Mouse (Mus musculus) bone marrow, adult 2 months (tissue): ENCODE results near the gene Cybrd1. TPM values are rescaled to one million over a fixed set of nuclear protein-coding genes. Genes with fewer than 3 reads are reported as not detected.

Experiments used
- H3K27ac ChIP-seq: fragments of 200-500 bp; 2 replicates; pipeline ENCODE4 v1.5.1; 2012; ENCODE audit warnings: low read depth, mild to moderate bottlenecking, control low read depth, inconsistent platforms, low read length; ENCODE audit not compliant: control insufficient read depth, poor library complexity, insufficient read depth
- H3K4me1 ChIP-seq: fragments of 200-500 bp; 2 replicates; pipeline ENCODE4 v1.6.1; 2011; ENCODE audit warnings: low read length; ENCODE audit not compliant: control insufficient read depth, insufficient read depth
- H3K4me3 ChIP-seq: fragments of 200-500 bp; replicated peaks from 2 replicates; pipeline ENCODE3; 2011; ENCODE audit warnings: mild to moderate bottlenecking, low read depth, low read length, control low read depth; ENCODE audit not compliant: control insufficient read depth
- CTCF ChIP-seq: fragments of 200-500 bp; IDR thresholded peaks from 2 replicates; pipeline ENCODE4 v1.5.1; 2011; ENCODE audit warnings: low read length, control low read depth; ENCODE audit not compliant: control insufficient read depth, insufficient read depth
- POLR2A ChIP-seq: fragments of 200-500 bp; IDR thresholded peaks from 2 replicates; pipeline ENCODE4 v1.6.1; 2011; ENCODE audit warnings: low read depth, mild to moderate bottlenecking, control low read depth, low read length, borderline replicate concordance; ENCODE audit not compliant: control insufficient read depth
- WGBS: fragments of 180-500 bp; shearing (Covaris S2); methylation state at CpG from one replicate; pipeline ENCODE4 v1.1.7; 2018; 5-methylcytosine and 5-hydroxymethylcytosine counted together
- polyA plus RNA-seq: library from polyadenylated mRNA; stranded (reverse); fragments of >200 nt; gene quantifications from 2 replicates; pipeline ENCODE4 v1.2.4, GENCODE M21; 2011; ENCODE audit warnings: low replicate concordance; ENCODE audit not compliant: missing spikeins, insufficient read depth, insufficient read length

Gene Cybrd1
- polyA plus RNA-seq = not detected in 2 replicates

DNA sequence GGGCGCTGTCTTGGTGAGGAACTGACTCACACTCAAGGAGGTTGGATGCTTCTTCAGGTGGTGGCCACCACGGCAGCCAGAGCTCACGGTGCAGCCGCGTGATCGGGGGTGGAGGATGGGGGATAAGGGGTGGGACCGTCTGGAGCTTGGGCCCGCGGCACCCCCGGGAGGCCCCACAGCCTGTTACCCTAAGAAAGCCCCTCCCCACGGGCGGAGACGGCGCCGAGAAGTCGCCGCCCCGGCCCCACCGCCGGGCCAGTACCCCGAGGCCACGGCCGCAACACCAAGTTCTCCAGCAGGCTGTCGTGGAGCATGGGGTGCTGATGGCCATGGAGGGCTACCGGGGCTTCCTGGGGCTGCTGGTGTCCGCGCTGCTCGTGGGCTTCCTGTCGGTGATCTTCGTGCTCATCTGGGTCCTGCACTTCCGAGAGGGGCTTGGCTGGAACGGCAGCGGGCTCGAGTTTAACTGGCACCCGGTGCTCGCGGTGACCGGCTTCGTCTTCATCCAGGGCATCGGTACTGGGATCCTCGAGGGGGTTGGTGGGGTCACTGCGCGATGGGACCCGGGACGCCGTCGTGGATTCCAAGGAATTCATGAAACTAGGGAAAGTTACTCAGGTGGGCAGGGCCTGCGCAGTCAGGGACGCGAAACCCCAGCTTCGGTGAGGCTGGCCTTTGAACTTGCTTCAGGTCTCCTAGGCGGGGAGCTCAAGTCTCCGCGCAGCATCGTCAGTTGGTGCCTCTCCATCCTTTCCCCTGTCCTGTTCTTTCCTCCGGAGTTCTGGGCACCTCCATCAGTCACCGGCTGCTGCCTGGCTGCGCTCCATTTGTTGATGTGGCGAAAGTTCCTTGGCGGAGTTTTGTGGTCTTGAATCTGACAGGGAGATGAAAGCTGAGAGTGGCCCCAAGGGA, at the start of gene Cybrd1:
Gene Cybrd1, plus strand, starts transcription at position 127 of the 912 bp plus-strand sequence.
- no peak for TF ChIP-seq POLR2A
- no peak for TF ChIP-seq CTCF

DNA sequence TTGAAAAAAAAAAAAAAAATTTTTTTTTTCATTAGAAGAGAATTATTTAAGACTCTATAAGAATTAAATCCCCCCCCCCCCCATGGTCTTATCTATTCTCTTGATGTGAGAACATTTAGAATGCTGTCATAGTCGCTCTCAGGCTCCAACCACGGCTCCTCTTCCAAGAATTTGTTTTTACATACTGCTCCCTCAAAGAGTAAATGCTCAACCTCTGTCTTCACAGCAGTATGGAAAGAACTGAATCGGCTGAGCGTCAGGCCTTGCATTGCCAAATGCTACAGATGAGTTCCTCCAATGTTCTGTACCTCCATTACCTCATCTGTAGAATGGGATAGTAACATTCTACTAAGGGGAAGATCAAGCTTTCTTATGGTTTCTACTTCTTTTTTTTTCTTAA, 46.1 kb upstream of the Cybrd1 start:
- no peak for TF ChIP-seq POLR2A
- no peak for TF ChIP-seq CTCF
- 86% methylated on average over 4 of the region's 4 CpGs for WGBS
- H3K4me3 ChIP-seq = no peak overlapping the region

More for the DNA sequence above, at the start of gene Cybrd1:
- Histone ChIP-seq H3K4me3 (no peak within 1 kb of the TSS), H3K27ac (no peak within 1 kb of the TSS), H3K4me1 (no peaks in the 10 kb centered on the region)
- 3% methylated on average over 60 of the region's 60 CpGs for WGBS

DNA sequence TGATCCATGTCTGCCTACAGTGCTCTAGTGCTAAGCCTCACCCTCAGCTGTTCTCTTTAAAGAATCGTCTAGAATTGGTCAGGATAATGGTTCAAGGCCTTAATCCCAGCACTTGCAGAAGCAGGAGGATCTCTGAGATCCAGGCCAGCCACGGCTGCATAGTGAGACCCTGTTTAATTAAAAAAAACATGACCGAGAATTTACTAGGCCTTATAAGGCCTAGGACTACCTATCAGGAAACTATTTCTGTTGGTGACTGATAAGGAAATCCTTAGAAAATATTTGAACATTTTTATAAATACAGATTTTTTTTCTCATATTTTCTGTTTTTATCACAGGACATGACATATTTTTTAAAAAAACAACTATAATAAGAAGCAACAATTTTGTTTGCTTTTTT, 44.4 kb upstream of the Cybrd1 start:
- no peak for TF ChIP-seq CTCF
- TF ChIP-seq POLR2A = no peak
- Histone ChIP-seq H3K4me1 (no peaks in the 10 kb centered on the region; the same call in 1 of the 2 replicates), H3K4me3 (no peak overlapping the region), H3K27ac (no peak overlapping the region)
- 75% methylated on average over 3 of the region's 3 CpGs for WGBS

More for the DNA sequence above, 46.1 kb upstream of the Cybrd1 start:
- H3K27ac ChIP-seq = no peak overlapping the region
- no peaks in the 10 kb centered on the region; the same call in 1 of the 2 replicates for H3K4me1 ChIP-seq

DNA sequence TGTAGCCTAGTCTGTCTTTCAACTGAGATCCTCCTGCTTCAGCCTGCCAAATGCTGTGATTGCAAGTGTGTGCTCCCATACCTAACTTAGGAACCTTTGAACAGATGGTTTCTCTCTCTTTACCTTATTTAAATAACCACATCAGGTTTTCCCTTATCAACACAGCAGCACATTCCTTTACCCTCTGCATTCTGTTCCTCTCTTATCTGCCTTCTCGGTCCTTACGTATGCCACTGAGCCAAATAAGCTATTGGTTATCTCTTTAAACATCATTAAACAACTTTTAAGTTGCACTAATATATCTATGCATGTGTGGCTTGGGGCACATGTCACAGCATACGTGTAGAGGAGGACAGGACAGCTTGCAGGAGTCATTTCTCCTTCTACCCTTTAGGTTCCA, 43.9 kb upstream of the Cybrd1 start:
- WGBS = 73% methylated on average over 3 of the region's 3 CpGs
- Histone ChIP-seq H3K27ac (no peak overlapping the region), H3K4me3 (no peak overlapping the region), H3K4me1 (no peaks in the 10 kb centered on the region; the same call in 1 of the 2 replicates)
- TF ChIP-seq CTCF (no peak), POLR2A (no peak)

DNA sequence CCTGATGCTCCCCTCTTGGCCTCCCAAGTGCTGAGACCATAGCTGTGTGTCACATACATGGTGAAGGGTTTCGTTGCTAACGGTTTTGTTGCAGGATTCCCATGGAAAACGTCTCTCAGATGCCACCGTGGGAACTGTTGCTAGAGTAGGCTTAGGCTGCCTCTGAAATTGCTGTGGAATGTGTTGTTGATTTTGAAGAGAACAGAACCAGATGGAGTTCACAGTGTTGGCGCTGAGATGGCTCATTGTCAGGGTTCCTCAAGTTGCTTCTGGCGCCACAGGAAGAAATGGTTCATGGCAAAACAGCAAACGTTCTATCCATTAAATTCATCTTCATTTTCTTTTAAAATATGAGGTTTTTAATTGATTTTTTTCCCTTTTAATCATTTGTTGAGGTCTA, 35.3 kb upstream of the Cybrd1 start:
- Histone ChIP-seq H3K4me1 (no peaks in the 10 kb centered on the region), H3K27ac (no peak overlapping the region), H3K4me3 (no peak overlapping the region)
- WGBS = 89% methylated on average over 7 of the region's 7 CpGs
- TF ChIP-seq CTCF = no peak
- TF ChIP-seq POLR2A = no peak

DNA sequence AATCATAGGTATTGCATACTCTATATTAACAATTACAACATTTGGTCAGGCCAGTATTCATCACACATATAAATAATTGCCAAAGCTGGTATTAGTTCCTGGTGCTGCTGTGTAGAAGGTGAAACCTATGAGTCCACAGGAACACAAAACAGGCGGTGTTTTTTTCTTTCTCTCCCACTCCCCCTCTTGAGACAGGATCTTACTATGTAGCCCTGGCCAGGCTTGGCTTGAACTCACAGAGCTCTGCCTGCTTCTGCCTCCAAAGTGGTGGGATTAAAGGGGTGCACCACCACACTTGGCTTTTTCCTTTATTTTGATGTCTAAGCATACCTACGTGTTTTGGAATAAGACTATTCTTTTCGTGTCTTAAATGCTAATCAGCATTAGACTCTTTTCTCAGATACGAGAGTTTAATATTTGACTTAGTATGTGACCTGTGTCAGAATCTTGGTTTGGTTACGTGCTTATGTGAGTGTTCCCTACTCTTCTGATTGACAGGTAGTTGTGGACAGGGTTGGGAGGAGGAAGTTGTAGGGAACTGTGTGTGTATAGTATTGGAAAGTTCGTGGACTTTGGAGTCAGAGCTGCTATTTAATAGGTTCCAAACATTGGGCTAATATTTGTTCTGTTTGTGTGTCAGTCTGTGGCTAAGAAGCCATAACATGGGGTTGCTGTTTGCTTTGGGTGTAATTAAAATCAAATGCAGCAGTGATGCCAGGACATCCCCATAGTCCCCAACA, 34.1 kb upstream of the Cybrd1 start:
- H3K27ac ChIP-seq = no peak overlapping the region
- H3K4me1 ChIP-seq = no peaks in the 10 kb centered on the region
- no peak overlapping the region for H3K4me3 ChIP-seq
- 86% methylated on average over 6 of the region's 6 CpGs for WGBS
- no peak for TF ChIP-seq POLR2A
- no peak for TF ChIP-seq CTCF

DNA sequence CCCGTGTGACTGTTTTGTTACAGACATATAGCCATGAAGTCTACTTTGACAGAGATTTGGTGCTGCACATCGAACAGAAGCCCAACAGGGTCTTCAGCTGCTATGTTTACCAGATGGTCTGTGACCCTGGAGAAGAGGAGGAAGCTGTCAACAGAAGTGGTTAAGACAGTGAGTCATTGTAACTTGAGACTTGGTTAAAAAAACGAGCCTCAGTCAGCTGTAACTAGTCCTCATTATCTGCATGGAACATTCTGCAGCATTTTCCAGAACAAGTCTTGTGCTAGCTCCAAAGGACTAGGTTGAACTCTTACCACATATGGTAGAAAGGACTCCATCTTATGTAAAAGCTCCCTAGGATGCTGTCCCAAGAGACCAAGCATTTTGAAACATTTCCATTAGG, 28.0 kb upstream of the Cybrd1 start:
- H3K27ac ChIP-seq = no peak overlapping the region
- 74% methylated on average over 3 of the region's 3 CpGs for WGBS
- no peak overlapping the region for H3K4me3 ChIP-seq
- TF ChIP-seq POLR2A (no peak), CTCF (no peak)
- H3K4me1 ChIP-seq = no peaks in the 10 kb centered on the region

DNA sequence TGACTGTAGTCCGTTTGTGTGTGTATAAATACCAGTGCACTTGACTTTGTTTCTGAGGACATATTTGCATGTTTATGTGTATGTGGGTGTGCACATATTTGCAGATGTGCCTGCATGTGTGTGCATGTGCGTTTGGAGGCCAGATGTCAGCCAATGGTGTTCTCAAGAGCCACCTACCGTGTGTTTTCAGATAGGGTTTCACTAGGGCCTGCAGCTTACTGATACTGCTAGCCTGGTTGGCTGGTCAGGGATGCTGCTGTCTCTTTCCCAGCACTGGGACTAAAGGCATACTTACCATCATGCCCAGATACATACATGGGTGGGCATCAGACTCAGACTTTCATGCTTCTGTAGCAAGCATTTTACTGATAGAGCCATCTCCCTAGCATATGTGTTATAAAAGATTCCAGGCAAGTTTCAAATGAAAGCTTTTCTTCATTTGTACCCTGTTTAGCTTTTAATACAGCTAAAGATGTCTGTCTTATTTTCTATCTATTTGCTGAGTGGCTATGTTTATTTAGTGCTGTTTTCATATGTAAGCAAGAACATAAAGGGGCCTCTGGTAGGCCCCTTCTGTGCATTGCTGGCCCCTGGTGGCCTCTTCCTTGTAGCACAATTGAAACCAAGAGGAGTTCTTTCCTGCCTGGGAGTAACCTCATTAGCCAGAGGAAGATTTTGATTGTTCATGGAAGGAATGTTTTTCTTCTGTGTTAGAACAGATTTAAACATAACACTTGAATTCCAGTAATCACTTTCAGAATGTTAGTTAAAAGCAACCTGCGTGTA, 26.9 kb upstream of the Cybrd1 start:
- TF ChIP-seq POLR2A = no peak
- no peak for TF ChIP-seq CTCF
- WGBS = 85% methylated on average over 4 of the region's 4 CpGs
- no peak overlapping the region for H3K27ac ChIP-seq
- no peak overlapping the region for H3K4me3 ChIP-seq
- no peaks in the 10 kb centered on the region for H3K4me1 ChIP-seq
